Mouse (Mus musculus): Measurements from ENCODE around the gene Sh3gl2.

DNA sequence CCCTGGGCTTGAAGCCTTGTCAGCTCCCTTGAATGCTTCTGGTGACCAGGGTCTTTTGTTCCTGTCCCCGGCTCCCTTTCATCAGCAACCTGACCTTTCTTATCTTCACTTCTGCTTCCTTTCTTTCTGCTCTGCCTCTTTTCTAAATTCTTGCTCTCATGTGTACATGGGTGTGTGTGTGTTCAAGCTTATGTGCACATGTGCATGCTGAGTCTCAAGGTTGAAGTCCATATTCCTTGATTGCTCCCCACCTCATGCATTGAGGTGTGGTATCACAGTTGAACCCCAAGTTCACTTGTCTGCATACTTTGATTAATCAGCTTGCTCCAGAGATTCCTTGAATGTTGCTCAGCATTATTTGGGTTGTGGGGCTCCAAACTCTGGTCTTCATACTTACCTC lies 85.1 kb downstream of the Sh3gl2 start:
- TF ChIP-seq CTCF (IDR thresholded peaks at IDR 0.05; ENCODE audit: control insufficient read depth, insufficient read depth, insufficient read length) = no peak
- no peak for TF ChIP-seq MYOD1 (IDR thresholded peaks at IDR 0.05; ENCODE audit: control insufficient read depth, insufficient read length, low read depth)
- no peak for TF ChIP-seq MYOG (IDR thresholded peaks at IDR 0.05; ENCODE audit: control insufficient read depth, extremely low read depth, insufficient read length)

All from C2C12 (cell line).